Mouse (Mus musculus) megakaryocyte, embryonic 14.5 days (primary cell): ENCODE measurements at regions not wholly inside any gene's neighbourhood (a gene's known extent, or its start where the extent isn't known, plus 50 kb on each side); places are given as distances from the start of the nearest gene placed in this dataset.

Experiments used
- FLI1 ChIP-seq: IDR thresholded peaks from 2 replicates; pipeline ENCODE4 v1.6.1; 2012; ENCODE audit warnings: low read length, inconsistent platforms, mixed read lengths
- GATA1 ChIP-seq: IDR thresholded peaks from 3 replicates; pipeline ENCODE4 v1.6.1; 2012; ENCODE audit warnings: mixed read lengths, low read length, inconsistent platforms, borderline replicate concordance

DNA sequence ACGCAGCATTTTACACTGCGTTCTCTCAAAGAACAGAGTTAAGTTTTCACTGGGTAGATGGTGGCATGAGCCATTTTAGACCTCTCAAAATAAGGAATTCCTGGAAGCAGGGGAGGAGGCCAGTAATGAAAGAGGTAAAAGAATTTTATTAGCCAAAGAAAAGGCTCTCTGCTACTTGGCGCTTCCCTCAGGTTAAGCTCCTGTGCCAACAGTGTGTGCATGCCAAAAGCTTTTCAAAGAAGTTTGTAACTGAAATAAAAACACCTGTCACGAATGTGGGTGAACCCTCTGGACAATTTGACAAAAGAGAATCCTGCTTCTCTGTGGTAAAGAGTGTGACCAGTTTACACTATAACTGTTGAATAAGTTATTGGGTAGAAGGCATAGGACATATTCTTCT is 195.6 kb downstream of the Col12a1 start:
- TF ChIP-seq GATA1 (no peak), FLI1 (no peak)
